Mouse (Mus musculus): ENCODE data around the gene Shmt2. TPM values are rescaled to one million over a fixed set of nuclear protein-coding genes. Genes with fewer than 3 reads are reported as not detected.

The Shmt2 gene
- total RNA-seq, 1 experiment from 2014 or later = 119 TPM

- ATAC-seq (replicated peaks; ENCODE audit: low read depth, poor library complexity, severe bottlenecking) = no peak
These were observed 12.7 kb upstream of the Shmt2 start for GRCm38 (mm10) chr10:127534929-127535384.

GRCm38 (mm10) chr10:127534036-127534928 lies 12.0 kb upstream of the Shmt2 start, which contains the start of gene Nxph4:
Nxph4 (minus strand) TSS chr10:127534559.
- no peak for ATAC-seq (replicated peaks; ENCODE audit: low read depth, poor library complexity, severe bottlenecking)

GRCm38 (mm10) chr10:127531548-127531947 lies 9.3 kb upstream of the Shmt2 start:
- no peak for ATAC-seq (replicated peaks; ENCODE audit: low read depth, poor library complexity, severe bottlenecking)

GRCm38 (mm10) chr10:127530945-127531344 lies 8.7 kb upstream of the Shmt2 start:
- no peak for ATAC-seq (replicated peaks; ENCODE audit: low read depth, poor library complexity, severe bottlenecking)

GRCm38 (mm10) chr10:127527481-127527880 lies 5.2 kb upstream of the Shmt2 start:
- ATAC-seq (replicated peaks; ENCODE audit: low read depth, poor library complexity, severe bottlenecking) = no peak

GRCm38 (mm10) chr10:127526681-127527080 lies 4.4 kb upstream of the Shmt2 start:
- peak; percentile 55 for ATAC-seq (replicated peaks; ENCODE audit: low read depth, poor library complexity, severe bottlenecking)

- ATAC-seq (replicated peaks; ENCODE audit: low read depth, poor library complexity, severe bottlenecking) = no peak
These were observed 3.8 kb upstream of the Shmt2 start for GRCm38 (mm10) chr10:127526048-127526447.

GRCm38 (mm10) chr10:127524646-127525255 lies 2.5 kb upstream of the Shmt2 start:
- ATAC-seq (replicated peaks; ENCODE audit: low read depth, poor library complexity, severe bottlenecking) = no peak

GRCm38 (mm10) chr10:127521611-127522080 lies 598 bp downstream of the Shmt2 start:
- peak; percentile 46 for ATAC-seq (replicated peaks; ENCODE audit: low read depth, poor library complexity, severe bottlenecking)

GRCm38 (mm10) chr10:127520714-127521357 lies 1.4 kb downstream of the Shmt2 start:
- no peak for ATAC-seq (replicated peaks; ENCODE audit: low read depth, poor library complexity, severe bottlenecking)

GRCm38 (mm10) chr10:127519903-127520713 lies 2.1 kb downstream of the Shmt2 start:
- no peak for ATAC-seq (replicated peaks; ENCODE audit: low read depth, poor library complexity, severe bottlenecking)

GRCm38 (mm10) chr10:127519041-127519701 lies 3.1 kb downstream of the Shmt2 start:
- ATAC-seq (replicated peaks; ENCODE audit: low read depth, poor library complexity, severe bottlenecking) = no peak

- ATAC-seq (replicated peaks; ENCODE audit: low read depth, poor library complexity, severe bottlenecking) = no peak
These were observed 4.3 kb downstream of the Shmt2 start for GRCm38 (mm10) chr10:127517941-127518340.

- ATAC-seq (replicated peaks; ENCODE audit: low read depth, poor library complexity, severe bottlenecking) = no peak
These were observed 5.5 kb downstream of the Shmt2 start for GRCm38 (mm10) chr10:127516576-127517260.

GRCm38 (mm10) chr10:127515983-127516459 lies 6.2 kb downstream of the Shmt2 start:
- no peak for ATAC-seq (replicated peaks; ENCODE audit: low read depth, poor library complexity, severe bottlenecking)

GRCm38 (mm10) chr10:127515271-127515982 lies 6.8 kb downstream of the Shmt2 start:
- no peak for ATAC-seq (replicated peaks; ENCODE audit: low read depth, poor library complexity, severe bottlenecking)

- no peak for ATAC-seq (replicated peaks; ENCODE audit: low read depth, poor library complexity, severe bottlenecking)
These were observed 7.5 kb downstream of the Shmt2 start, which contains the start of gene Ndufa4l2 for GRCm38 (mm10) chr10:127514764-127515163. Ndufa4l2 (plus strand) TSS chr10:127514967.
